Mouse (Mus musculus): ENCODE results near the gene Lemd1. TPM values are rescaled to one million over a fixed set of nuclear protein-coding genes. Genes with fewer than 3 reads are reported as not detected.

The Lemd1 gene
- polyA plus RNA-seq, 1 experiment: not detected

GRCm38 (mm10) chr1:132292318-132293129 lies 101.3 kb downstream of the Lemd1 start:
- TF ChIP-seq POLR2A (IDR thresholded peaks at IDR 0.05; ENCODE audit: low read depth, low read length) (peak; percentile 32; the same call in 1 of the 2 replicates), CTCF (IDR thresholded peaks at IDR 0.05; ENCODE audit: borderline replicate concordance, insufficient read depth, low read length) (peak; percentile 57; the same call in 1 of the 2 replicates)
- peak overlapping the region; percentile 97 for H3K27ac ChIP-seq (ENCODE audit: insufficient read depth, low read length)

DNA sequence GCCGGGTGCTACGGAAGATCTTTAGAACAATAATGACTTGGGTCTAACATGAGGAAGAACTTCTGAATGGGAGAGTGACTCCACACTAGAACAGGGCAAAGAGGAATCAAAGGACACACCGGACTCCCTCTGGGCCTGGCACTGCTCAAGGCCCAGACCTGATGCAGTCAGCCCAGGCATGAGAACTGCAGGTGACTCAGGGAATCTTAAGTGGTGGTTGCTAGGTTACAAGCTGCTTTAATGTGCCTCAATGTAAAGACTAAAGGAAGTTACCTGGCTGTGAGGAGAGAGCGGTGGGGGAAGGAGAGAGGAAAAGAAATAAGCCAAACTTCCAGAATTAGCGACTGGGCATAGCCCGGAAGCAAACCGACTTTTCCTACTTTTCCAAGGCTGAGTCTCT lies 104.3 kb downstream of the Lemd1 start:
- no peak overlapping the region for H3K4me3 ChIP-seq (ENCODE audit: insufficient read depth, low read length)
- peaks cover 26% of the 10 kb centered on the region for H3K4me1 ChIP-seq (ENCODE audit: control insufficient read depth, insufficient read depth, low read length)
- peak overlapping the region; percentile 45 for H3K27ac ChIP-seq (ENCODE audit: insufficient read depth, low read length)
- TF ChIP-seq CTCF (IDR thresholded peaks at IDR 0.05; ENCODE audit: borderline replicate concordance, insufficient read depth, low read length) (no peak), POLR2A (IDR thresholded peaks at IDR 0.05; ENCODE audit: low read depth, low read length) (no peak)

More at GRCm38 (mm10) chr1:132292318-132293129, 101.3 kb downstream of the Lemd1 start:
- Histone ChIP-seq H3K4me1 (ENCODE audit: control insufficient read depth, insufficient read depth, low read length) (peaks cover 36% of the 10 kb centered on the region), H3K4me3 (ENCODE audit: insufficient read depth, low read length) (no peak overlapping the region)

DNA sequence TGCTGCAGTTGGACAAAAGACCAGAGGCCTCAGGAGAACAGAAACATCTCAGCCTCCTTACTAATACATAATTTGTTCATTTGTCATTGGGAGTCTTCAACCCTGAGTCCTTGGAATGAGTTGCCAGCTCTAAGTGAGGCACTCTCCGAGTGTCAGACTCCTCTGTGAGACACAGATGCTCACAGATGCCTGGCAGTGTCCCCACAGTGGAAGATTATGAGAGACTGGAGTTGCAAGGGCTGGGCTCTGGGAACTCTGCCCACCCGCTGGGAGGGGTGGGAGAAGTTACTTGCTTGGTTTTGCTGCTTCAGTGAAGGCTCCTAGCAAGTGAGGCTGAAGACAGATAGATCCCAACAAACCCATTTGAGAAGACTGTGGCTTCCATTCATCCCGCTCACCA lies 104.8 kb downstream of the Lemd1 start:
- H3K27ac ChIP-seq (ENCODE audit: insufficient read depth, low read length): peak overlapping the region; percentile 45
- TF ChIP-seq POLR2A (IDR thresholded peaks at IDR 0.05; ENCODE audit: low read depth, low read length) (no peak), CTCF (IDR thresholded peaks at IDR 0.05; ENCODE audit: borderline replicate concordance, insufficient read depth, low read length) (no peak)
- H3K4me1 ChIP-seq (ENCODE audit: control insufficient read depth, insufficient read depth, low read length): peaks cover 23% of the 10 kb centered on the region
- H3K4me3 ChIP-seq (ENCODE audit: insufficient read depth, low read length): no peak overlapping the region

- peak within 1 kb of the TSS; percentile 61 for H3K4me3 ChIP-seq (ENCODE audit: insufficient read depth, low read length)
- no peak for TF ChIP-seq CTCF (IDR thresholded peaks at IDR 0.05; ENCODE audit: borderline replicate concordance, insufficient read depth, low read length)
- TF ChIP-seq POLR2A (IDR thresholded peaks at IDR 0.05; ENCODE audit: low read depth, low read length): 0 out of 2 replicates have a peak, but pooled peaks have one; percentile 35
Observed at GRCm38 (mm10) chr1:132298425-132298800, 107.2 kb downstream of the Lemd1 start, which contains the start of gene Klhdc8a. Gene Klhdc8a (plus strand): TSS chr1:132298626.

DNA sequence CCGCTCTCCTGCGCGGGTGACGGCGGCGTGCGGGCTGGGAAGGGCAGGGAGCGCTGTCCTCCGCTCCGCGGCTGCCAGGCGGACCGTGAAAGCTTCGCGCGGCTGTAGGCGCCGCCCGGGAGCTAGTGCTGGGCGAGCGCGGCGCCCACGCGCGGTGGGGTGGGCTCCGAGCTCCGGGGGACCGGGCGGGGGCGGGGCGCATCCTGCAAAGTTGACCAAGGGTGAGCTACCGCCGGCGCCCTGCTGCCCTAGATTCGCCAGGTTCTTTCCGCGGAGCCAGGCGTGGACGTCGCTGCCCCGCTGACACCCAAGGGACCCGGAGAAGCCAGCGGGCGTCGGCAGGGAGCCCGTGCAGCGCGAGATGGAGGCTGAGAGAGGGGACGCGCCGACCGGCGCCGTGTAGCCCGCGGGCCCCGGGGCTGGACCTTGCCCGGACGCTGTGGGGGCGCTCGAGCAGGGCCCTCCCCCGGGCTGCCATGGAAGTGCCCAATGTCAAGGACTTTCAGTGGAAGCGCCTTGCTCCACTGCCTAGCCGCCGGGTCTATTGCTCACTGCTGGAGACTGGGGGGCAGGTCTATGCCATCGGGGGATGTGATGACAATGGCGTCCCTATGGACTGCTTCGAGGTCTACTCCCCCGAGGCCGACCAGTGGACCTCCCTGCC lies 107.7 kb downstream of the Lemd1 start:
- peak overlapping the region; percentile 61 for H3K4me3 ChIP-seq (ENCODE audit: insufficient read depth, low read length)
- peak overlapping the region; percentile 10; the same call in 1 of the 2 replicates for H3K27ac ChIP-seq (ENCODE audit: insufficient read depth, low read length)
- H3K4me1 ChIP-seq (ENCODE audit: control insufficient read depth, insufficient read depth, low read length): peaks cover 12% of the 10 kb centered on the region
- TF ChIP-seq CTCF (IDR thresholded peaks at IDR 0.05; ENCODE audit: borderline replicate concordance, insufficient read depth, low read length): no peak
- no peak for TF ChIP-seq POLR2A (IDR thresholded peaks at IDR 0.05; ENCODE audit: low read depth, low read length)

More at GRCm38 (mm10) chr1:132298425-132298800, 107.2 kb downstream of the Lemd1 start, which contains the start of gene Klhdc8a:
- H3K4me1 ChIP-seq (ENCODE audit: control insufficient read depth, insufficient read depth, low read length): peaks cover 12% of the 10 kb centered on the region
- H3K27ac ChIP-seq (ENCODE audit: insufficient read depth, low read length): peak within 1 kb of the TSS; percentile 10; the same call in 1 of the 2 replicates

GRCm38 (mm10) chr1:132299744-132300143 lies 108.5 kb downstream of the Lemd1 start:
- Histone ChIP-seq H3K4me1 (ENCODE audit: control insufficient read depth, insufficient read depth, low read length) (peaks cover 12% of the 10 kb centered on the region), H3K27ac (ENCODE audit: insufficient read depth, low read length) (no peak overlapping the region), H3K4me3 (ENCODE audit: insufficient read depth, low read length) (peak overlapping the region; percentile 61)
- no peak for TF ChIP-seq CTCF (IDR thresholded peaks at IDR 0.05; ENCODE audit: borderline replicate concordance, insufficient read depth, low read length)
- no peak for TF ChIP-seq POLR2A (IDR thresholded peaks at IDR 0.05; ENCODE audit: low read depth, low read length)

DNA sequence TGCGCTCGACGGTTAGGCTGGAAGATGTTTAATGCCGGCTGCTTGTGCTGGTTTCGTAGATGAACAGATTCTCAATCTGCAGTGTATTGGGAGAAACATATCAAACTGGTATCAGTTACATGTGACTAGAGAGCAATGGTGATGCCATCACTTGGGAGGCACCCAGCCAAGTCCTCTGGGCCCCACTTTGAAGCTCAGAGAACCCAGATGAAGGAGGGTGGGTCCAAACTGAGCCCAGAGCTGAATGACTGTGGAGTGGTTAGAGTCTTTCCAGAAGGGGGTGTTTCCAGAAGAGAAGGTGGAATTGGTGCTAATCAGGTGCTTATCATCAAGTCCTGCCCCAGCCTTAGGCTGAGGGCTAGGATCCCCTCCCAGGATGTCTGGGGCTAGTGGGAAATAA lies 110.0 kb downstream of the Lemd1 start:
- TF ChIP-seq CTCF (IDR thresholded peaks at IDR 0.05; ENCODE audit: borderline replicate concordance, insufficient read depth, low read length) (no peak), POLR2A (IDR thresholded peaks at IDR 0.05; ENCODE audit: low read depth, low read length) (no peak)
- peaks cover 7% of the 10 kb centered on the region for H3K4me1 ChIP-seq (ENCODE audit: control insufficient read depth, insufficient read depth, low read length)
- H3K4me3 ChIP-seq (ENCODE audit: insufficient read depth, low read length): no peak overlapping the region
- H3K27ac ChIP-seq (ENCODE audit: insufficient read depth, low read length): no peak overlapping the region

DNA sequence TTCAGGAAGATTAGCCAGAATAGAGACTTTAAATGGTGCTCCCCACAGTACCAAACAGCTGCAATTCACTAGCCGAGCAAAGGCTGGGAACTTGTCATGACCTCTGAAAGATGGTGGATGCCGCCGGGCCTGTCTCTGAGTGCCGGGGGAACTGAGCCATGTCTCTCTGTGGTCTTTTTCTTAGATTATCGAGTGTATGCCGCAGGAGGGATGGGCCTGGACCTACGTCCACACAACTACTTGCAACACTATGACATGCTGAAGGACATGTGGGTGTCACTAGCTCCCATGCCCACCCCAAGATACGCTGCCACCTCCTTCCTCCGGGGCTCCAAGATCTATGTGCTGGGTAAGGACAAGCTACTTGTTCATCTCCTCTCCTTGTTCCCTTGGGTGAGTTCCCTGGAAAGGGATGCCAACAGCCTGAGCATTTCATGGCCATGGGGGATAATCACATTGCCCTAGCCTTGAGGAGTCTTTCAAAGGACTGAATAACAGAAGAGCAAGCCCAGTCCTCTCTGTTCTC lies 111.2 kb downstream of the Lemd1 start:
- no peak overlapping the region for H3K4me3 ChIP-seq (ENCODE audit: insufficient read depth, low read length)
- H3K4me1 ChIP-seq (ENCODE audit: control insufficient read depth, insufficient read depth, low read length): peaks cover 4% of the 10 kb centered on the region; the same call in 1 of the 2 replicates
- no peak for TF ChIP-seq POLR2A (IDR thresholded peaks at IDR 0.05; ENCODE audit: low read depth, low read length)
- TF ChIP-seq CTCF (IDR thresholded peaks at IDR 0.05; ENCODE audit: borderline replicate concordance, insufficient read depth, low read length): no peak
- H3K27ac ChIP-seq (ENCODE audit: insufficient read depth, low read length): no peak overlapping the region

- TF ChIP-seq CTCF (IDR thresholded peaks at IDR 0.05; ENCODE audit: borderline replicate concordance, insufficient read depth, low read length): no peak
- no peak for TF ChIP-seq POLR2A (IDR thresholded peaks at IDR 0.05; ENCODE audit: low read depth, low read length)
- Histone ChIP-seq H3K4me1 (ENCODE audit: control insufficient read depth, insufficient read depth, low read length) (peaks cover 6% of the 10 kb centered on the region; the same call in 1 of the 2 replicates), H3K4me3 (ENCODE audit: insufficient read depth, low read length) (no peak overlapping the region), H3K27ac (ENCODE audit: insufficient read depth, low read length) (no peak overlapping the region)
Observed at GRCm38 (mm10) chr1:132304618-132305214, 113.5 kb downstream of the Lemd1 start.
